Mouse (Mus musculus): ENCODE data around the gene Efna4. TPM values are rescaled to one million over a fixed set of nuclear protein-coding genes. Genes with fewer than 3 reads are reported as not detected.

The Efna4 gene
- polyA plus RNA-seq, 1 experiment from 2014 or later, result 17.5 TPM

- DNase-seq (ENCODE audit: low spot score) (peak; percentile 78), ATAC-seq (ENCODE audit: low read depth) (peak; percentile 53; the same call in 1 of the 2 replicates)
- 1% methylated on average over 14 of the region's 14 CpGs for WGBS
- Histone ChIP-seq H3K9ac (ENCODE audit: low read depth, low read length) (peak overlapping the region; percentile 46), H3K36me3 (ENCODE audit: control insufficient read depth, insufficient read depth, low read length) (no peaks in the 10 kb centered on the region), H3K27me3 (replicated peaks; ENCODE audit: control insufficient read depth, insufficient read depth, low read length) (no peaks in the 10 kb centered on the region), H3K9me3 (ENCODE audit: control insufficient read depth, low read length) (no peaks in the 10 kb centered on the region), H3K4me3 (ENCODE audit: low read depth, low read length) (peak overlapping the region; percentile 25), H3K4me1 (ENCODE audit: control insufficient read depth, insufficient read depth, low read length) (peaks cover 6% of the 10 kb centered on the region; the same call in 1 of the 2 replicates), H3K27ac (replicated peaks; ENCODE audit: low read depth, low read length) (no peak overlapping the region), H3K4me2 (ENCODE audit: low read depth, low read length) (peak overlapping the region; percentile 52)
Measured at GRCm38 (mm10) chr3:89299499-89299898, 38.3 kb downstream of the Efna4 start.

- Histone ChIP-seq H3K27ac (replicated peaks; ENCODE audit: low read depth, low read length) (no peak overlapping the region), H3K4me2 (ENCODE audit: low read depth, low read length) (no peak overlapping the region), H3K9me3 (ENCODE audit: control insufficient read depth, low read length) (no peaks in the 10 kb centered on the region), H3K4me3 (ENCODE audit: low read depth, low read length) (no peak overlapping the region), H3K4me1 (ENCODE audit: control insufficient read depth, insufficient read depth, low read length) (peaks cover 6% of the 10 kb centered on the region; the same call in 1 of the 2 replicates), H3K36me3 (ENCODE audit: control insufficient read depth, insufficient read depth, low read length) (no peaks in the 10 kb centered on the region), H3K27me3 (replicated peaks; ENCODE audit: control insufficient read depth, insufficient read depth, low read length) (no peaks in the 10 kb centered on the region), H3K9ac (ENCODE audit: low read depth, low read length) (no peak overlapping the region)
- no peak for DNase-seq (ENCODE audit: low spot score)
- 83% methylated on average over 6 of the region's 6 CpGs for WGBS
- ATAC-seq (ENCODE audit: low read depth), result no peak
Measured at GRCm38 (mm10) chr3:89298908-89299307, 38.9 kb downstream of the Efna4 start.

GRCm38 (mm10) chr3:89296761-89297396, 40.9 kb downstream of the Efna4 start:
- Histone ChIP-seq H3K27ac (replicated peaks; ENCODE audit: low read depth, low read length) (no peak overlapping the region), H3K36me3 (ENCODE audit: control insufficient read depth, insufficient read depth, low read length) (no peaks in the 10 kb centered on the region), H3K9me3 (ENCODE audit: control insufficient read depth, low read length) (no peaks in the 10 kb centered on the region), H3K4me3 (ENCODE audit: low read depth, low read length) (no peak overlapping the region), H3K4me2 (ENCODE audit: low read depth, low read length) (no peak overlapping the region), H3K9ac (ENCODE audit: low read depth, low read length) (no peak overlapping the region), H3K4me1 (ENCODE audit: control insufficient read depth, insufficient read depth, low read length) (peaks cover 6% of the 10 kb centered on the region; the same call in 1 of the 2 replicates), H3K27me3 (replicated peaks; ENCODE audit: control insufficient read depth, insufficient read depth, low read length) (no peaks in the 10 kb centered on the region)
- ATAC-seq (ENCODE audit: low read depth), result no peak
- no peak for DNase-seq (ENCODE audit: low spot score)
- 77% methylated on average over 11 of the region's 11 CpGs for WGBS

- Histone ChIP-seq H3K4me2 (ENCODE audit: low read depth, low read length) (no peak overlapping the region), H3K4me3 (ENCODE audit: low read depth, low read length) (no peak overlapping the region), H3K9me3 (ENCODE audit: control insufficient read depth, low read length) (no peaks in the 10 kb centered on the region), H3K27me3 (replicated peaks; ENCODE audit: control insufficient read depth, insufficient read depth, low read length) (no peaks in the 10 kb centered on the region), H3K36me3 (ENCODE audit: control insufficient read depth, insufficient read depth, low read length) (no peaks in the 10 kb centered on the region), H3K9ac (ENCODE audit: low read depth, low read length) (no peak overlapping the region), H3K4me1 (ENCODE audit: control insufficient read depth, insufficient read depth, low read length) (peaks cover 6% of the 10 kb centered on the region; the same call in 1 of the 2 replicates), H3K27ac (replicated peaks; ENCODE audit: low read depth, low read length) (no peak overlapping the region)
- ATAC-seq (ENCODE audit: low read depth), result no peak
- 73% methylated on average over 8 of the region's 8 CpGs for WGBS
- no peak for DNase-seq (ENCODE audit: low spot score)
Measured at GRCm38 (mm10) chr3:89295685-89296230, 42.1 kb downstream of the Efna4 start.

GRCm38 (mm10) chr3:89294195-89294594, 43.6 kb downstream of the Efna4 start:
- DNase-seq (ENCODE audit: low spot score) (no peak), ATAC-seq (ENCODE audit: low read depth) (no peak)
- no peak overlapping the region for H3K27ac ChIP-seq (replicated peaks; ENCODE audit: low read depth, low read length)
- 74% methylated on average over 5 of the region's 5 CpGs for WGBS
- H3K9me3 ChIP-seq (ENCODE audit: control insufficient read depth, low read length), result no peaks in the 10 kb centered on the region
- no peaks in the 10 kb centered on the region for H3K27me3 ChIP-seq (replicated peaks; ENCODE audit: control insufficient read depth, insufficient read depth, low read length)
- no peaks in the 10 kb centered on the region for H3K4me1 ChIP-seq (ENCODE audit: control insufficient read depth, insufficient read depth, low read length)
- H3K4me3 ChIP-seq (ENCODE audit: low read depth, low read length), result no peak overlapping the region
- H3K36me3 ChIP-seq (ENCODE audit: control insufficient read depth, insufficient read depth, low read length), result no peaks in the 10 kb centered on the region
- no peak overlapping the region for H3K9ac ChIP-seq (ENCODE audit: low read depth, low read length)
- H3K4me2 ChIP-seq (ENCODE audit: low read depth, low read length), result no peak overlapping the region

- Histone ChIP-seq H3K4me1 (ENCODE audit: control insufficient read depth, insufficient read depth, low read length) (no peaks in the 10 kb centered on the region), H3K4me3 (ENCODE audit: low read depth, low read length) (no peak overlapping the region), H3K9ac (ENCODE audit: low read depth, low read length) (no peak overlapping the region), H3K27me3 (replicated peaks; ENCODE audit: control insufficient read depth, insufficient read depth, low read length) (no peaks in the 10 kb centered on the region), H3K4me2 (ENCODE audit: low read depth, low read length) (no peak overlapping the region), H3K9me3 (ENCODE audit: control insufficient read depth, low read length) (no peaks in the 10 kb centered on the region), H3K27ac (replicated peaks; ENCODE audit: low read depth, low read length) (no peak overlapping the region), H3K36me3 (ENCODE audit: control insufficient read depth, insufficient read depth, low read length) (no peaks in the 10 kb centered on the region)
- no peak for DNase-seq (ENCODE audit: low spot score)
- no peak for ATAC-seq (ENCODE audit: low read depth)
- WGBS, result 90% methylated on average over 11 of the region's 11 CpGs
Measured at GRCm38 (mm10) chr3:89293247-89293918, 44.4 kb downstream of the Efna4 start.

GRCm38 (mm10) chr3:89292303-89292702, 45.5 kb downstream of the Efna4 start:
- Histone ChIP-seq H3K36me3 (ENCODE audit: control insufficient read depth, insufficient read depth, low read length) (no peaks in the 10 kb centered on the region), H3K4me3 (ENCODE audit: low read depth, low read length) (no peak overlapping the region), H3K4me1 (ENCODE audit: control insufficient read depth, insufficient read depth, low read length) (peaks cover 4% of the 10 kb centered on the region; the same call in 1 of the 2 replicates), H3K9ac (ENCODE audit: low read depth, low read length) (no peak overlapping the region), H3K27ac (replicated peaks; ENCODE audit: low read depth, low read length) (no peak overlapping the region), H3K9me3 (ENCODE audit: control insufficient read depth, low read length) (no peaks in the 10 kb centered on the region), H3K4me2 (ENCODE audit: low read depth, low read length) (no peak overlapping the region), H3K27me3 (replicated peaks; ENCODE audit: control insufficient read depth, insufficient read depth, low read length) (no peaks in the 10 kb centered on the region)
- WGBS, result 70% methylated on average over 5 of the region's 5 CpGs
- ATAC-seq (ENCODE audit: low read depth), result no peak
- DNase-seq (ENCODE audit: low spot score), result no peak

GRCm38 (mm10) chr3:89291874-89292273, 46.0 kb downstream of the Efna4 start:
- H3K4me3 ChIP-seq (ENCODE audit: low read depth, low read length), result no peak overlapping the region

More at GRCm38 (mm10) chr3:89291874-89292273, 46.0 kb downstream of the Efna4 start:
- H3K9me3 ChIP-seq (ENCODE audit: control insufficient read depth, low read length), result no peaks in the 10 kb centered on the region
- no peaks in the 10 kb centered on the region for H3K36me3 ChIP-seq (ENCODE audit: control insufficient read depth, insufficient read depth, low read length)
- no peak overlapping the region for H3K27ac ChIP-seq (replicated peaks; ENCODE audit: low read depth, low read length)
- WGBS, result 65% methylated on average over 10 of the region's 10 CpGs
- no peaks in the 10 kb centered on the region for H3K27me3 ChIP-seq (replicated peaks; ENCODE audit: control insufficient read depth, insufficient read depth, low read length)
- ATAC-seq (ENCODE audit: low read depth) (no peak), DNase-seq (ENCODE audit: low spot score) (no peak)
- no peak overlapping the region for H3K9ac ChIP-seq (ENCODE audit: low read depth, low read length)
- H3K4me1 ChIP-seq (ENCODE audit: control insufficient read depth, insufficient read depth, low read length), result peaks cover 5% of the 10 kb centered on the region; the same call in 1 of the 2 replicates
- H3K4me2 ChIP-seq (ENCODE audit: low read depth, low read length), result no peak overlapping the region

Data from embryonic facial prominence, embryonic 14.5 days (tissue).